Mouse (Mus musculus) Muller cell, postnatal 12 days (primary cell): ENCODE results near the gene Gfi1b.

Experiments
- DNase-seq: peaks from one replicate; pipeline ENCODE4 v3.0.0-alpha.2; 2015; ENCODE audit errors: inconsistent ontology term

Gfi1b gene

DNA sequence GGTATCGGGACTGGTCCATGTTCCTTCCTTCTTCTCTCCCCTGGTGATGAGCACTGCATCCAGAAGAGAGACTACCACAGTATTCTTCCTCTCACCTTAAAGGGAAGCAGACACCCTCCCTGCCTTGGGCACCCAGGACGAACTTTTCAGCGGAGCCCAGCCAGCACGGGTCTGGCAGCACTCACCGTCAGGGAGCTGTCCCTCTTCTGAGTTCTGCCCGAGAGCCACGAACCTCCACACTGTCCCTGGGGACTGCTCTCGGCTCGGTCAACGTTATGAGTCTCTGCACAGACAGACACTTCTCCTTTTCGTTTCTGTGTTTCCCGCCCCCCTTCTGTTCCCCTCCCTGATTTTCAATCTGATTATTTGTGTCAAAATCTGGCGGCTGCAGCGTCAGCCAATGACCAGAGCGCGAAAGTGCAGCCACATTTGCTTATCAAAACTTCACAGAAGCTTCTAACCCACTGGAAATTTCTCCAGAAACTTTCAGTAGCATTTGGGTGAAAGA lies at the start of gene Gfi1b:
Gfi1b (minus strand) TSS at position 319 of the 508 bp plus-strand sequence.
- peak; percentile 22 for DNase-seq

DNA sequence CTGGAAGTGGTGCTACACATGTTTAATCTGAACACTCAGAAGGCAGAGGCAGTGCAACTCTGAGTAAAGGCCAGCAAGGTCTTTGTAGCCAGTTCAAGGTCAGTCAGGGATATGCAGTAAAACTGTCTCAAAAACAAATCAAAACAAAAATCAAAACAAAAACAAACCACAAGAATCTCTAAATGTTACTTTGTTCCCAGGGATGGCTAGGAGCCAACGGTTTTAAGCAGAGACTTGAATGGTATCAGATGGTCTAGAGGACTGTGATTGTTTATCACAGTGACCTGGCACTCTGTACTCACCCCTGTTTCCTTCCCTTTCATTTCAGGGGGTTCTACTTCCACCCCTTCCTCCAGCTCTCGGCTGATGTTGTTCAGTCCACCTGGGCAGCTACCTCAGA lies 49.7 kb upstream of the Gfi1b start:
- DNase-seq: no peak

DNA sequence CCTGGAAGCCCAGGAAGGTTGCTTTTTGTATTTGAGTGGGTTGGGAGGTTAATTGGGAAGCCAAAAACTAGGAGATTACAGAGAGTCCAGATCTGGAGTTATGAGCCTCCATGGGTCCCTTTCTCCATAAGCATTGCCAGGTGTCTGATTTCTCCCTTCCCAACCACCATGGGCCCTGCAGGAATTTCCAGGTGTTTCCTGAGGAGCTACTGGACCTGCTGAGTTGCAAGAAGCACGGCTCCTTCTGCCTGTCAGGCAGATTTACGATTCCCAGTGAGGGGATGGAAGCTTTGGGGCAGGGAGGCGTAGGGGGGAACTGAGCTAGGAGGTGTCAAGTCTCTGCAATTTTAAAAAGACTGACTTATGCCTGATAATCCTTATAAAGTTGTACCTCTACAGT lies 44.0 kb upstream of the Gfi1b start:
- DNase-seq: no peak

DNA sequence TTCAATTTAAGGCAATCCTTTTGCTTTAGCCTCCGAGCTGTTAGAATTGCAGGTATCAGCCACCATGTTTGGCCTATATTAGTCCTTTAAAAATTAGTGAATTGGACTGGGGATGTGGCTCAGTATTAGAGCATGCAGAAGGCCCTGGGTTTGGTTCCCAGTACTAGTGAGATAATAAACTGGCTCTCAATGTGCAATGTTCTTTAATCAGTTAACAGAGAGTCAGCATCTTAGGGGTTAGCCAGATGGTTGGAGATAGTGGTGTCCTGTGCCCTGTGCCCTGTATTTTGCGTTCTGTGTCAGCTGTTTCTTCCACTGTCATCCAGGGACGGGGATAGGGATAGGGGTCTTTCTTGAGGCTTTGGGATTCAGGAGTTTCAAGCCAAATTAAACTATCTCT lies 41.1 kb upstream of the Gfi1b start:
- DNase-seq: no peak

DNA sequence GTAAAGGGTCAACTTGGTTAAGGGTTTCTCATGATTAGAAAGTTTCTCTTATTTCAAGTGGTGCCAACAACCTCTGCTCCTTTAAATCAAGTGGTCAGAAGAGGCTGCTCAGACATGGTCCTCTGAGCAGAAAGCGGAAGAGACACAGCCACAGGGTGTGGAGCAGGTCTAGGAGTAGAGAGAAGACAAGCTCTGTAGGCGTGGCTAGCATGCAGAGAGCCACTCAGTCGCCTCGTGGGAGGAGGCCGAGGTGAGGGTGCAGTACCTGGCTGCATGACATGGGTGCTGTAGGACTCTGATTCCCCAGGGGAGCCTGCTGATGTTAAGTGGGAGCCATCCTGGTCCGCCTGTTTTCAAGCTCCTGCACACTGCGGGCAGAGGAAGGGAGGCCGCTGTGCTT lies 34.4 kb upstream of the Gfi1b start:
- DNase-seq: no peak

DNA sequence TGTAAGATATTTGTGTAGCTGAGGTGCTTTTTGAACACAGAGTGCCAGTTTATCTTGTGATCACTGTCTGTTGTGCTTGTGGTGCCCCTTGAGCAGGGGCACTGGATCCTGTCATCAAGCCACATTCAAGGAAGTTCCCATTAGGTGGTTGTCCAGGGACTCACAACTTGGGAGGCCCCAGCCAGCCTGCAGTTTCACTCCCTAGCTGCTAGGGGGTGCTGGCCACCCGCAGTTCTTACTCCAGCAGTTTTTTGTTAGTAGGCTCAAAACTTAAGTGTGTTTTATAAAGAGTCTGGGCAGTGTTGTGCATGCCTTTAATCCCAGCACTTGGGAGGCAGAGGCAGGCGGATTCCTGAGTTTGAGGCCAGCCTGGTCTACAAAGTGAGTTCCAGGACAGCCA lies 32.5 kb upstream of the Gfi1b start:
- DNase-seq: no peak

DNA sequence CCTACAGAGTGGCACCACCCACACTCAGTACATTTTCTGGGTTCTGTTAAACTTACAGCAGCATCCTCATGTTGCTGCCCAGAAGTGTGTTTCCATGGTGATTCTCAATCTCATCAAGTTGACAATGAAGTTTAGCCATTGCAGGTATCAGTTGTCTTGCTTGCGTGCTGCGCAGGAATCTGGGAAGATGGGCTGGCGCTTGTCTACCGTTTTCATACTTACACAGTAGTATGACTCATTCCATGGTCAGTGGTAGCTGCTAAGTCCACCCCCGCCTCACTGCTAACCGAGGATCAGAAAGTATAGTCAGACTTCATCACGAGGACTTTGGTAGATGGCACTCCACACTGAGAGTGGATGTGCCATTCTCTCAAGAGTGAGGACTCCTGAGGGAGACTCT lies 31.6 kb upstream of the Gfi1b start:
- no peak for DNase-seq

DNA sequence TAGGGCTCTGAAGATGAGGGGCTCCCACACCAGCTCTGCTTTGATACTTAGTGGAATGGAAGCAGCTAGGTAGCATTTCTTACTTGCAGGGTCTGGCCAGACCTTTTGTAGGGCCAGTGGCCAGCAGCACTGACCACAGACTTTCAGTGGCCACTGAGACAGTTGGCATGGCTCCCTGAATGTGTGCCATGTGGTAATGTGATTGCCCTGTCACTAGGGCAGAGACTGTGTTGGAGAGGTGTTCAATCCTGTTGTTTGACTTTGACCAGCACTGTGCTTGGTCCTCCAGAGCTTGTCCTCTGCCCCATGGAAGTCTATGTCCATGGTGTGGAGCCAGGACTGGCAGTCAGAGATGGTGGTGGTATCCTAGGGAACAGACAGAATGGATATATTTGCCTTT lies 28.7 kb upstream of the Gfi1b start:
- no peak for DNase-seq

DNA sequence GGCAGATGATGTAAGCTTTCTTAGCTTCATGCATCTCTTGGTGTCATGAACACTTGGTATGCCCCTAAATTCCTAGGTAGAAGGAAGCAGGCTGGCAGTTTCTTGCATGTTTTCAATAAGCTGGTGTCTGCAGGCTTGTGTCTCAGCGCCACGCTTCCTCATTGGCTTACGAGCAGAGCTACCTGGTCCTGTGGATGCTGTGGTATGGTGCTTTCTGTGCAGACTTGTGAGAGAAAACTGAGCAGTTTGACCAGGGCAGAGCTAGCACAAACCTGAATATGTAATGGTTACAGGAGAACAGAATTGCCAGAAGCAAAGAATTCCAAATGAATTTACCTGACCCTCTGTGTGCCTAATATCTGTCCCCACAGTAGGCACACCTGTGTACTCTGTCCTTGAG lies 21.3 kb upstream of the Gfi1b start:
- DNase-seq: no peak

DNA sequence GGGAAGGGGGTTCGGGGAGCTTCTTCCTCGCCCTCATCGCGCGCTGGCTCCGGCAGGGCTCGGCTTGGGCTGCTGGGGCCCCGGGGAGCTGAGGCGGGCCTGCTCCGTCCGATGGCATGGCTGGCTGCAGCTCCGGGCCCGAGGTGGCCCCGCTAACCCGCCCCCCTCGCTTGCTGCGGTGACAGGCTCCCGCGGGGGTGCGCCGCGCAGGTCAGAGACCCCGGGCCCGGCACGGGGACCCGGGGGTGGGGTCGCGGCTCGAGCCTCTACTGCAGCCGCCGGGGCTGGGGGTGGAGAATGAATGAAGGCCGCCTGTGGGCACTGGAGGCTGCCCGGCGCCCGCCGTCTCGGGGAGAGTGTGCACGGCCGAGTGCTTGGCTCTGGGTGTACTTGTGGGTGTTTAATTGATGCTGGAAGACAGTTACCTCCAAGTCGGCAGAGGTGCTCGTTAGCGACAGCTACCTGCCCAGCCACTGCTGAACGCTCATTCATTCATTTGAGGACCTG lies 19.7 kb upstream of the Gfi1b start:
- DNase-seq: no peak

DNA sequence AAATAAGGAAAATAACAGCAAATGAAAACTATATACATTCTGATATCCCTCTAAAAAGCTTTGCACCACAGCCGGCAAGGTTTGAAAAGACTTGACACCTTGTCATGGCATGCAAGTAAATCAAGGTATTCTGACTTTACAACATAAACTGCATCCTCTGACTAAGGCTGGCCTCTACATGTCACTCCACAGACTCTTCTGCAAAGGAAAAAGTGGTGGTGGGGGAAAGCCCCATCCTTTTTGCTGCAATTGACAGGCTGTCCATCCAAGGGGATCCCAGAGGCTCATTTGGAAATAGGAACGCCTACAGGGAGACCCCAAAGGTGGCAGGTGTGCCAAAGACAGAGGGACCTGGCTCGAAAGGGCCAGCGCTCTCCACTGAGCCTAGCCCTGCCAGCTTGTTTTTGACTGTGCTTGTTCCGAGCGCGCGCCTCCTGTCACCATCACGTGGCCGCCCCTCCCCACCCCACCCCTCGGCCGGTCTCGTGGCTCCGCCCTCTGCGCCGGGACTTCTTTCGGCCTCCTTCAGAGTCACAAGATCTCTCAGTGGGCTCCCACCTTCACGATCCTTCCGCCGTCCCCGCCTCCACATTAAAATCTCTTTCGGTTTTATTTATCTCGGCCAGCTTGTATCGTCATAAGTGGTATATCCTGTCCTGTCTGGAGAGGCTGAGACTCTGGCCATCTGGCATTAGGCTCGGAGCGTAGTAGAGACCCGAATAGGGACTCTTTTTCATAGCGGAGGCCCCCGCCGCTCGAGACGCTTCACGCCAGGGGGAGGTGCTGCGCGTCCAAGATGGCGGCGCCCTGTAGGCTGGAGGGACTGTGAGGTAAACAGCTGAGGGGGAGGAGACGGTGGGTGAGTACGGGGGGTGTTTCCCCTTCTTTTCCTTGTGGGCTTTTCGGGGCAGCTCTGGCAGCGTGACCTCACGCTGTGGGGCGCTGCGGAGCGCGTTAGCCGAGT lies 19.0 kb upstream of the Gfi1b start, which contains the start of gene Tsc1:
Tsc1 (plus strand) TSS at position 768 of the 964 bp plus-strand sequence.
- peak; percentile 99 for DNase-seq

DNA sequence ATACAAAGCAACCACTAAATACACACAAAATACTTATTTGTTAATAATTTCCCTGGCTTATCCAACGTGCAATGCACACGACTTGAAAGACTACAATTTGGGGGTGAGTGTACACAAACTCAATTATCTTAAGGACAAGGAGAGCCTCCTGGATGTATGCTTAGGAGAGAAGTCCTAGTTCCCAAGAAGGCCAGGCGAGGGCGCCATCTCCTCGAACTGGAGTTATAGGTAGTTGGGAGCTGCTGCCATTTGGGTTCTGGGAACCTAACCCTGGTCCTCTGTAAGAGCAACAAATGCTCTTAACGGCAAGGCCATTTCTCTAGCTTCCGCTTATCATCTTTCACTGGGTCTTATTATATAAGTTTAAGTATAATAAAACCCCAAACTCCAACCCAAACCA lies 18.0 kb upstream of the Gfi1b start:
- DNase-seq: no peak

DNA sequence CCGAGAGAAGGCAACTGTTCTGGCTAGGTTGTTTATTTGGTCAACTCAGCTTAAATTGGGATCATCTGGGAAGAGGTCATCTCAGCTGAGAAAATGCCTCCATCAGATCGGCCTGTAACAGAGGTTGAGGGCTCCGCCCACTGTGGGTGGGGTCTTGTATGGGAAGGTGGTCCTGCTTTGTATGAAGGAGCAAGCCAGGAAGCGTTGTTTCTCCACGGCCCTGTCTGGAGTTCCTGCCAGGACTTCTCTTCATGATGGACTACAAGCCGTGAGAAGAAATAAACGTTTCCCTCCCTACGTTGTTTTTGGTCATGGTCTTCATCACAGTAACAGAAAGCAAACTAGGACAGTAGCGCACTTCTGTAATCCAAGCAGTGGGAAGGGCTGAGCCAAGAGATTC lies 17.1 kb upstream of the Gfi1b start:
- DNase-seq: no peak

DNA sequence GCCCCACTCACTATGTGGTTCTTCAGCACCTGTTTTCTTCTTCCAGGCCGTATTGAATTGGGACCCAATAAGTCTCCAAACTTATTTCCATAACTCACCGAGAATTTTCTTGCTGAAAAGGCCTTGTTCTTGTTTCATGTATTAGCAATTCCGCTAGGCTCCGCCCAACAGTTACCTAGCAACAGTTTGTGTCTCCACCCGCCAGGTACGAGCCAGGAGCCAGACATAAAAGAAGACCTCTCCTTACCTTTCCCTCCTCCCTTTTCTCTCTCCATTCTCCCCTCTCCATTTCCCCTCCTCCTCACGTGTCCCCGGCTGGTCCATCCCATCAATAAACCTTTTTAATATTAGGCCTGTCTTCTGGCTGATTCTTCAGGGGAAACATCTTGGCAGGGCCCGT lies 16.6 kb upstream of the Gfi1b start:
- DNase-seq: no peak

DNA sequence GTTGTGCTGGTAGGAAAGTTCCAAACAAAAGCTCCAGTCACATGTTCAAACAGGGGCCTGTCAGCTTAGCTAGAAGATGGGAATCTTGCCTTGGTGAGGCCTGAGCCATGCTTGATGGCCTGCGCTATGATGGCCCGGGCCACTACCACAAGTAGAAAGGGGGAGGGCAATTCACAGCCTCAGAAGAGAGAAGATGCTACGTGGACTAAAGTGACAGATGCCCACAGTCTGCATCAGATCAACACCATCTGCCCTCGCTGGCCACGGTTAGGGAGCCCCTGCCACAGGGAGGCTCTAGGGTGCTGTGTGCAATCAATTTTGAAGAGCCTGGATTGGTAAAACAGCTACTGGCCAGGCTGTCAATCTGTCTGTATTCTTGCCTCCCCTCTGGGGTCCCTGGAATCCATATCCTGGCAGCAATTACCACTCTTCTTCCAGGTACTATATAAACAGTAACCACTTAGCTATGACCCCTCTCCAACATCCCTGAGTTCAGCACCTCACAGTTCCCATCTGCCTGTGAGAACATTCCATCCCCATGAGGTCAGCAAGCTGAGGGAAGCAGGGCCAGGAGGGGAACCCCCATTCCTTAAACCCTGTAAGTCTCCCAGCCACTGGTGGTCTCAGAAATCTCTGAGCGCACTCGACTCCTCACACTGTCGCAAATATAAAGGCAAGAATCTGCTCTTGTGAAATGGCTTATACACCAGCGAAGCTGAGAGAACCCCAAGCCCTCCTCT lies 15.5 kb upstream of the Gfi1b start:
- DNase-seq: no peak

DNA sequence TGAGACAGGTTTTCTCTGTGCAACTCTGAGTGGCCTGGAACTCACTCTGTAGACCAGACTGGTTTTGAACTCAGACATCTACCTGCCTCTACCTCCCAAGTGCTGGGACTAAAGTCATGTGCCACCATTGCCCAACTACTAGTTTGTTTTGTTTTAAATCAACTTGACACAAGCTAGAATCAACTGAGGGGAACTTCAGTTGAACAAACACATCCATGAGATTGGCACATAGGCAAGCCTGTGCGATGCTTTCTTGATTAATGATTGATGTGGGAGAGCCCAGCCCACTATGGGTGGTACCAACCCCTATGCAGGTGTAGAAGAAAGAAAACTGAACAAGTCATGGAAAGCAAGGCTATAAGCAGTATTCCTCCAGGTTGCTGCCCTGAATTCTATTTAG lies 13.4 kb upstream of the Gfi1b start:
- no peak for DNase-seq

DNA sequence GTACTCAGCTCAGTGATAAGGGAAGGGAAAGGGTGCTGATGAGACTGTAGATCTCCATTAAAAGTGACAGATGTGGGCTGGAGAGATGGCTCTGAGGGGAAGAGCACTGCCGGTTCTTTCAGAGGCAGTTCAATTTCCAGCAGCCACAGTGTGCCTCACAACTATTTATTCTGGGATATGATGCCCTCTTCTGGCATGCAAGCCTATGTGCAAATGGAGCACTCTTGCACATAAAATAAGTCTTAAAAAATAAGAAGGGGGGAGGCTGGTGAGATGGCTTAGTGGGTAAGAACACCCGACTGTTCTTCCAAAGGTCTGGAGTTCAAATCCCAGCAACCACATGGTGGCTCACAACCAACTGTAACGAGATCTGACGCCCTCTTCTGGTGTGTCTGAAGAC lies 11.4 kb upstream of the Gfi1b start:
- no peak for DNase-seq

DNA sequence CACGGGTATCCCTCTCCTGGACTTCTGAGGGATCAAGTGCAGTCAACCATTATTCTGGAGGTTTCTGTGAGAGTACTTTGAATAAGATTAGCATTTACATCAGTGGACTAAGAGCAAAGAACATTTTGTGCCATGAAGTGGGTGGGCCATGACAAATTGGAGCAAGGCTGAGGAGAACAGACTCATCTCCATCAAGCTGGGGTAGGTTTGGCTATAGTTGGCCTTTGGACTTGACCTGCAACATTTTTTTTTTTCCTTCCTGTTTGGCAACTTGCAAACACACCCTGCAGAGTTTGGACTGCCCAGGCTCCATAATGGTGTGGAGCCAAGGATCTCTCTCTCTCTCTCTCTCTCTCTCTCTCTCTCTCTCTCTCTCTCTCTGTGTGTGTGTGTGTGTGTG lies 10.8 kb upstream of the Gfi1b start:
- no peak for DNase-seq

DNA sequence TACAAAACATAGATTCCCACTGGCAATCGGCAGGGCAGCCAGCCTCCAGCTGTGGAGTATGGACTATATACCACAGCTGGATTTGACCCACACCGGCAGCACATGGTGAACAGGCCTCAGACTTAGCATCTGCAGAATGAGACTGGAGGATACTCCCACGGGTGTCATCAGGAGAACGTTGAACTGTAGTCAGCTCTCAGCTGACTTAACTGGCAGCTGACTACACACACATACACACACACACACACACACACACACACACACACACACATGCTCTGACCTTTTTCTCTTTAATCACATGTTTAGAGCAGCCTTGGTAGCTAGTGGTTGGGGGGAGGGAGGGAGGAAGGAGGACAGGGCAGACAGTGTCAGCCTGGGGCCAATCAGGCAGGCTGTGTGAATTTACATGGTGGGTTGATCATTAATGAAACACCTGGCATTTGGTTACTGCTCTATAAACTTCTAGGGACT lies 8.2 kb upstream of the Gfi1b start:
- DNase-seq: no peak

DNA sequence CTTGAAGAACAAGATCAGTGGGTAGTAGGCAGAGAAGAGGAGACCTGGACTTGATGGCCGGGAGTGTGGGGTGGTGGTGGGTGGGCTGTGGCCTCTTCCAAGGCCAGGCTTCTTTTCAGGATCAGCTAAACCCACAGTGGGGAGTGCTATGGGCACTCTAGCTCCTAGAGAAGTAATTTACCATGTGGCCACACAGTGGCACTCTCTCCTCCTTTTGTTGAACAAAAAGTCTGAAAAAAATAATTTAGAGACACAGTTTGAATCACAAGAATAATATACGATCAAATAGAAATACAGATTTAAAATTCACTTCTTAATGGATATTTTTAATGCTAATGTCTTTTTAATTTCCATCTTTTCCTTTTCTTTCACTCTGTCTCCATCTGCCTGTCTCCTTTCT lies 6.3 kb upstream of the Gfi1b start:
- DNase-seq: no peak

DNA sequence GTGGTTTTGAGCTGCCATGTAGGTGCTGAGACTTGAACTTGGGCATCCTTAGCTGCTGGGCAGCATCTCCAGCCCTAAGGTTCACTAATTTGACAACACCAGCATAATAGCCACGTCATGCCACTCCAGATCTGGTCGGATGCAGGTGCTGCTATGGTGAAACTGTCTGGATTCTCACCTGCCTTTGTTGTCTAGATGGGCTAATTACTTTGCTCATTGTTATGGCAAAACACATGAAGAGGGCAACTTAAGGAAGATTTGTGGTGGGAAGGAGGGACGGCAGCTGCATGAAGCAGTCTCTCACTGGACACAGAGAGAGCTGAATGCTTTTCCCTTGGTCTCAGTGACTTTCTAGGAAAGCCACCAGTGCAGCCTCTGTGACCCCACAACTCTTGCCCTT lies 4.3 kb upstream of the Gfi1b start:
- DNase-seq: no peak

DNA sequence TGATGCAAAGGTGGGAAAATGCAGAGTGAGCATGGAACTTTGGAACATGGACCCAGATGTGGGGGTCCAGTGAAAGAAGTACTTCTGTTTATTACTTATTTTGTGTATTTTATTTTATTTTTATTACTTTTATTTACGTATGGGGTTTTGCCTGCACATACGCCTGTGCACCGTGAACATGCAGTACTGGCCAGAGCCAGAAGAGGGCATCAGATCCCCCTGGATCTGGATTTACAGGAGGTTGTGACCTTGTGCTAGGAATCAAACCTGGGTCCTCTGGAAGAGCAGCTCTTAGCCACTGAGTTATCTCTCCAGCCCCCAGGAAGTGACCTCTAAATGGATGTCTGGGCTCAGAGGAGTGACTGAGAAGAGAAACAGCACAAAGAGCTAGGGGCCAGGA lies 3.1 kb upstream of the Gfi1b start:
- no peak for DNase-seq
